Mouse (Mus musculus) adrenal gland, postnatal 4 days (tissue): ENCODE measurements at regions not wholly inside any gene's neighbourhood (a gene's known extent, or its start where the extent isn't known, plus 50 kb on each side); places are given as distances from the start of the nearest gene placed in this dataset.

ENCODE experiments used
- DNase-seq, 2 experiments: peaks; one replicate each; pipeline ENCODE4 v3.0.0; 2021 to 2022; ENCODE audit warnings: low spot score in 2 of 2, mixed read lengths in 2 of 2

GRCm38 (mm10) chr9:93981136-93981535 lies 556.7 kb downstream of the 1190002N15Rik start:
- no peak for DNase-seq

GRCm38 (mm10) chr9:93969691-93970284 lies 568.1 kb downstream of the 1190002N15Rik start:
- no peak for DNase-seq

- DNase-seq: no peak
These were observed 568.8 kb downstream of the 1190002N15Rik start for GRCm38 (mm10) chr9:93969118-93969517.

- no peak for DNase-seq
These were observed 582.4 kb downstream of the 1190002N15Rik start for GRCm38 (mm10) chr9:93955235-93956040.

GRCm38 (mm10) chr9:93948671-93949070 lies 589.2 kb downstream of the 1190002N15Rik start:
- no peak for DNase-seq

DNA sequence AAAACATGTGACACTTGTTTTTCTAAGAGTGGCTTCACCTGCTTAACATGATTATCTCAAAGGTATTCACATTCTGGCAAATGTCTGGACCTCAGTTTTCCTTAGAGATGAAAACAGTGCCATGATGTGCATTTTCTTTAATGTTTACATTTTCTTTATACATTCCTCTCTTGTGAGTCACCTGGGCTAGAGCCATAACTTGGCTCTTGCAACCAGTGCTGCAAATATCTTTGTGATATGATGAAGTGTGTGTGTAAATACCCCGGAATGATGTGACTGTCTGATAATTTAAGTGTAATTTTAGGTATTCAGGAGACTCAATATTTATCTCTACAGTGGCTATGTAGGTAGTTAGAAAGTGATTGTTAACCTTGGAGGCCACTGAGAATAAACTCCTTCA lies 590.8 kb downstream of the 1190002N15Rik start:
- no peak for DNase-seq

GRCm38 (mm10) chr9:93940193-93940592 lies 597.7 kb downstream of the 1190002N15Rik start:
- DNase-seq: no peak

GRCm38 (mm10) chr9:93930684-93931083 lies 607.2 kb downstream of the 1190002N15Rik start:
- DNase-seq: no peak

DNA sequence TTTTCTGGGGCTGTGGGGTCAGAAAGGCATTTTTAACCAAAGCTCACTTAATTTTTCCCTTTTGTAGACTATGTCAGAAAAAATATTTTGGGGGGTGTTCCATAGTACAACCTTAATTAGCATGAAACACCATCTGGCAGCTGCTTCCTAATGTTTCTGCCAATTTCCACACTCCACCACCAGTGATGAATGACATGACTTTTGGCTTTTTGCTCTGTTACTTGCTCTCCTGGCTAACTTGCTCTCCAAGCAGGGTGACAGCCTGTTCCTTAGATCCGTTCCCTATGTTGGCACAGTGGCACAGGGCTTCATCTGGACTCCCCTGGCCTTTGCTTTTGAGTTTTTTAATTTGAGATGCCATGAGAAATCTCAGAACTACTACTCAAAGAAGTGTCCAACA lies 648.6 kb downstream of the 1190002N15Rik start:
- DNase-seq: no peak

DNA sequence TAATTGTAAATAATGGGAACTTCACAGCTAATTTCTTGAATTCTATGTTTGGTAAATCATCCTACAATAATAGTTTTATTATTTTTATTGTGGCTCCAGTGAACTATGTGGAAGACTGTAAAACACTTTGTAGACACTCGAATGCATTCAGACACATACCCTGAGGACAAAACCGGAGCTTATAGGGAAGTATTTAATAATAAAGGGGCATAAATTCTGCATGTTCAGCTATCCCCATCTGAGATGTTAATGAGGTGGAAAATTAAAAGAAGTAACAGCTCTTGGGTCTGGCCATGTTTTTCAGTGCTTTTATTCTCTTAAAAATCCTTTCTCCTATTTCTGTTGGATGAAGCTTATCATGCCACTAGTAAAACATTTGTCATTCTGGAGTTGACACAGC lies 657.8 kb downstream of the 1190002N15Rik start:
- no peak for DNase-seq

GRCm38 (mm10) chr9:93879572-93879971 lies 658.3 kb downstream of the 1190002N15Rik start:
- DNase-seq: no peak

DNA sequence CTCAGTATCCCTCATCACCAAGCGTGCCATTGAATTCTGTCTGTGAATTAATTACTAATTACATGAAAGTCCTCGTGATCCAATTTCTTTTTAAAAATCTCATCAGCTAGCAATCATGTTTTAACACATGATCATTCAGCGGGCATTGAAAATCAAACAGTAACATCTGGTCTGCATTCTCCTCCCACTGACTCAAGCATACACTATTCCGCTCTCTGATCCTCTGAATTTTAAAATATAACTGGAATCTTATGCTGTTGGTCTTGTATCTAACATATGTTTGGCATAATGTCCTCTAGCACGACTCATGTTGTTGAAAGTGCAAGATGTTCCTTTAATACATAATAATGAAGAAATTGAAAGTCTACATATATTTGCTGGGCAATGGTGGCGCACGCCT lies 667.1 kb downstream of the 1190002N15Rik start:
- no peak for DNase-seq

DNA sequence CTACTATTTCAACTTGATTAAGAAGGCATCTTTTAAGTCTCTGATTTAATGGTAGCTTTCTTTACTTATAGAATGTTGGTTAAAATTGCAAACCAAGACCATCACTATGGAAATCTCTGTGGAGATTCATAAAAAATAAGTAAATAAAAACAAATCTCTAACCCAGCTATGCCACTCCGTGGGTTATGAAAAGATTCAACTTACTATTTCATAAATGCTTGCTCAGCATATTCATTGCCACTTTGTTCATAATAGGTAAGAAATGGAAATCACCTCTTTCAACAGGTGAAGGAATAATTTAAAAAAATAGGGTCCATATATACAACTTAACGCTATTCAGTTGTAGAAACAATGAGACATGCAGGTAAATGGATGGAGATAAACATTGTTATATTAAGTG lies 679.9 kb downstream of the 1190002N15Rik start:
- DNase-seq: no peak

DNA sequence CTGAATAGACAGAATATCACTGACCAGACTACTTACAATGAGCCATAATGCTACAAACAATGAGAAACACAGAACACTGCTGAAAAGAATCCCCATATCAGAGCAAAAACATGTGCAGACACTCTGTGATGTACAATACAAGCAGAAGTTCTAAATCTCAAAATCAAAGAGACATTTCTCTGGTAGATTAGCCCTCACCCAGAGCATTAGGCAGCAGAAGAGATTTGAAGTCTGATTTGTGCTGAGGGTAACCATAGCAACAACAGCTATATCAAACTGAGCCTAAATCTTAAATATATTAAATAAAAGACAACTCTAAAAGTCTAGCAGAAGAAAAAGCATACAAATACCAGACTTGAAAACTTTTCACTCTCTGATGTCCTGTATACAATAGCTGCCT lies 691.5 kb downstream of the 1190002N15Rik start:
- DNase-seq: no peak

- no peak for DNase-seq
These were observed 694.0 kb downstream of the 1190002N15Rik start for GRCm38 (mm10) chr9:93843869-93844268.
